Mouse (Mus musculus) layer of hippocampus, postnatal 25 days (tissue): ENCODE results near the gene Mrpl14. TPM values are rescaled to one million over a fixed set of nuclear protein-coding genes. Genes with fewer than 3 reads are reported as not detected.

ENCODE experiments used
- DNase-seq, 2 experiments: peaks; one replicate each; pipeline ENCODE4 v3.0.0; 2022; ENCODE audit warnings: mixed read lengths in 2 of 2, low spot score in 1 of 2; ENCODE audit errors: extremely low spot score in 1 of 2
- total RNA-seq, 2 experiments: library from RNA; stranded (reverse); gene quantifications; 2 replicates each; pipeline ENCODE4 v1.2.3; 2021

Mrpl14 gene
- total RNA-seq, 2 experiments from 2014 or later: 40.0 to 40.9 TPM

- DNase-seq: no peak
Observed at GRCm38 (mm10) chr17:45711525-45711924, 25.4 kb downstream of the Mrpl14 start.

- peak; percentile 54 to 73 for DNase-seq
Observed at GRCm38 (mm10) chr17:45718323-45718722, 32.2 kb downstream of the Mrpl14 start.

- peak; percentile 76 to 95 for DNase-seq
Observed at GRCm38 (mm10) chr17:45723732-45724573, 37.8 kb downstream of the Mrpl14 start.

- no peak for DNase-seq
Observed at GRCm38 (mm10) chr17:45724574-45724921, 38.4 kb downstream of the Mrpl14 start.

- no peak for DNase-seq
Observed at GRCm38 (mm10) chr17:45726249-45726648, 40.1 kb downstream of the Mrpl14 start.

- no peak for DNase-seq
Observed at GRCm38 (mm10) chr17:45727481-45727880, 41.4 kb downstream of the Mrpl14 start.

GRCm38 (mm10) chr17:45727983-45728723, 42.0 kb downstream of the Mrpl14 start:
- no peak for DNase-seq

GRCm38 (mm10) chr17:45729387-45729786, 43.3 kb downstream of the Mrpl14 start:
- no peak for DNase-seq

GRCm38 (mm10) chr17:45730696-45731095, 44.6 kb downstream of the Mrpl14 start:
- DNase-seq: no peak

- peak; percentile 82 to 96 for DNase-seq
Observed at GRCm38 (mm10) chr17:45731172-45731864, 45.2 kb downstream of the Mrpl14 start.

GRCm38 (mm10) chr17:45733038-45733734, 47.1 kb downstream of the Mrpl14 start:
- DNase-seq: no peak

- DNase-seq: peak; percentile 60 to 62
Observed at GRCm38 (mm10) chr17:45733735-45734301, 47.7 kb downstream of the Mrpl14 start, which contains the start of gene 1600014C23Rik. TSS of gene 1600014C23Rik (minus strand) at chr17:45733844.

GRCm38 (mm10) chr17:45734333-45734732, 48.2 kb downstream of the Mrpl14 start:
- DNase-seq: no peak

GRCm38 (mm10) chr17:45734881-45735280, 48.8 kb downstream of the Mrpl14 start:
- no peak for DNase-seq

GRCm38 (mm10) chr17:45735382-45736310, 49.5 kb downstream of the Mrpl14 start:
- DNase-seq: peak; percentile 69 to 93

- peak; percentile 86 to 87 for DNase-seq
Observed at GRCm38 (mm10) chr17:45736311-45737077, 50.4 kb downstream of the Mrpl14 start.

- DNase-seq: no peak
Observed at GRCm38 (mm10) chr17:45737078-45737601, 51.0 kb downstream of the Mrpl14 start.
